Comparison of ENCODE assay signal across 16 mouse cellular contexts in the genomic region with DNA sequence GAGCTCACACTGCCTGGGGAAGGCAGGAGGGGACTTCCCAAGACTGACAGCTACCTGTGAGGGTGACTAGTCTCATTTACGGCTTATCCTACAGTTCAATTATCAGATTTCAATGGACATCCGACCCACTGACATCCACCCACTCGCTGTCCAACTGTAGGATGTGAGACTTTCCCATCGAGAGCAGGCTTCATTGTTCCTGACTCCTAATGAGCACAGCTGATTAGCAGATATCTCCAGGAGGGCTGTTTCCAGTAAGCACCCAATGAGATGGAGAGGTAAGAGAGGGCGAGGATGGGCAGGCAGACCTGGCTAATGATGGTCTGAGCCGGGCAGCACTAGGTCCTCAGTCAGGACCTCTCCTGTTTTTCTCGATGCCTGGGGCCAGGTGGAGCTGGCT.
A peak's percentile ranks its signal among the peaks of the same experiment; 100 is the strongest.
DNase-seq lines count a peak whose midpoint lies in the region; ATAC-seq and TF ChIP-seq lines count a peak whose summit lies in the region.
"Had no signal": no experiment of that assay in that cellular context is flagged by ENCODE, and none has a peak within 500 bp of the region (broad histone marks: within the 10 kb centered on the region; RNA-seq: fewer than 3 reads in every experiment).

No protein-coding gene starts in this region.

- H3K27me3 ChIP-seq in kidney, embryonic 15.5 days = no peaks in the 10 kb centered on the region
- H3K27me3 ChIP-seq in Patski = no peaks in the 10 kb centered on the region
- H3K27me3 ChIP-seq in limb, embryonic 12.5 days = no peaks in the 10 kb centered on the region
- no peaks in the 10 kb centered on the region for H3K27me3 ChIP-seq in midbrain, embryonic 10.5 days (ENCODE audit: low read depth, poor library complexity, severe bottlenecking)

- ATAC-seq in kidney, embryonic 15.5 days (replicated peaks; ENCODE audit: low FRiP score) = no peak
- ATAC-seq in Patski = peak; percentile 38
- no peak for ATAC-seq in limb, embryonic 12.5 days (ENCODE audit: insufficient number of reproducible peaks, insufficient read depth, low FRiP score, low TSS enrichment, low read depth)
- ATAC-seq: CD4-positive, CD25-positive, alpha-beta regulatory T cell, adult 4 months; forebrain, embryonic 14.5 days; inflammation-experienced regulatory T-cells, adult 6 months; midbrain, embryonic 16.5 days had no signal

- no peak for DNase-seq in kidney, postnatal 36 days
- peak; percentile 79 for DNase-seq in Muller cell, postnatal 12 days (ENCODE audit: inconsistent ontology term)
- DNase-seq in Patski (ENCODE audit: low read depth, low spot score) = no peak
- no peak for DNase-seq in embryo, embryonic 10 days (ENCODE audit: low spot score)
- DNase-seq in midbrain, embryonic 10.5 days (ENCODE audit: low spot score) = no peak
- DNase-seq: adrenal gland, postnatal 10 days; cerebellum, adult 2 months; thymus, postnatal 25 days had no signal

- no peak for TF ChIP-seq CTCF in Patski (IDR thresholded peaks at IDR 0.05)

- H3K9me3 ChIP-seq in kidney, embryonic 15.5 days (replicated peaks) = no peaks in the 10 kb centered on the region
- H3K9me3 ChIP-seq in limb, embryonic 12.5 days = no peaks in the 10 kb centered on the region
- no peaks in the 10 kb centered on the region for H3K9me3 ChIP-seq in midbrain, embryonic 10.5 days (replicated peaks)
- H3K9me3 ChIP-seq: neural tube, embryonic 13.5 days had no signal

- peak overlapping the region; percentile 0; the same call in 1 of the 2 replicates for H3K4me2 ChIP-seq in kidney, embryonic 15.5 days
- no peak overlapping the region for H3K4me2 ChIP-seq in limb, embryonic 12.5 days
- H3K4me2 ChIP-seq: neural tube, embryonic 13.5 days had no signal

- peaks cover 4% of the 10 kb centered on the region; the same call in 1 of the 2 replicates for H3K36me3 ChIP-seq in kidney, embryonic 15.5 days
- peaks cover 6% of the 10 kb centered on the region; the same call in 1 of the 2 replicates for H3K36me3 ChIP-seq in limb, embryonic 12.5 days
- no peaks in the 10 kb centered on the region for H3K36me3 ChIP-seq in midbrain, embryonic 10.5 days
- H3K36me3 ChIP-seq: neural tube, embryonic 13.5 days had no signal

- 29% methylated on average over 7 of the region's 7 CpGs for WGBS in kidney, embryonic 15.5 days
- 51% methylated on average over 7 of the region's 7 CpGs for WGBS in limb, embryonic 12.5 days
- 71% methylated on average over 7 of the region's 7 CpGs for WGBS in midbrain, embryonic 10.5 days

- H3K27ac ChIP-seq in kidney, embryonic 15.5 days = peak overlapping the region; percentile 84
- H3K27ac ChIP-seq in limb, embryonic 12.5 days = peak overlapping the region; percentile 32; the same call in 1 of the 2 replicates
- no peak overlapping the region for H3K27ac ChIP-seq in midbrain, embryonic 10.5 days (replicated peaks)
- H3K27ac ChIP-seq: liver, embryonic 14.5 days had no signal

- in situ Hi-C loops in Patski (cut with MboI; ENCODE audit: low pct_unique_long_range_greater_than_20kb) = loop anchor here (5.0 to 10.0 kb wide), 3 partner anchors 62 to 340 kb away; no protein-coding TSS in a partner anchor

- H3K9ac ChIP-seq in kidney, embryonic 15.5 days = no peak overlapping the region
- no peak overlapping the region for H3K9ac ChIP-seq in limb, embryonic 12.5 days (replicated peaks)
- H3K9ac ChIP-seq: liver, embryonic 14.5 days; neural tube, embryonic 13.5 days had no signal

- CTCF ChIA-PET in Patski (lab: Charles Lee) = interaction anchor here (0.9 to 1.1 kb wide), 3 partner anchors 11 to 78 kb away, joined by 3 to 4 read pairs (median 3); no protein-coding TSS in a partner anchor

- H3K4me3 ChIP-seq in kidney, embryonic 15.5 days (replicated peaks) = no peak overlapping the region
- H3K4me3 ChIP-seq in limb, embryonic 12.5 days (replicated peaks) = no peak overlapping the region
- no peak overlapping the region for H3K4me3 ChIP-seq in midbrain, embryonic 10.5 days
- H3K4me3 ChIP-seq: neural tube, embryonic 13.5 days had no signal

- POLR2A ChIA-PET in Patski (lab: Charles Lee) = interaction anchor here (1.5 kb wide), 1 partner anchor 57 kb away, joined by 7 read pairs; no protein-coding TSS in a partner anchor

- H3K4me1 ChIP-seq in kidney, embryonic 15.5 days = peaks cover 92% of the 10 kb centered on the region
- peaks cover 60% of the 10 kb centered on the region for H3K4me1 ChIP-seq in limb, embryonic 12.5 days (replicated peaks)
- peaks cover 40% of the 10 kb centered on the region for H3K4me1 ChIP-seq in midbrain, embryonic 10.5 days
